Mouse (Mus musculus) adrenal gland, postnatal 0 days (tissue): Measurements from ENCODE around the gene Zfp980. TPM values are rescaled to one million over a fixed set of nuclear protein-coding genes. Genes with fewer than 3 reads are reported as not detected.

ENCODE experiments used
- polyA plus RNA-seq: library from polyadenylated mRNA; unstranded; fragments of >200 nt; fragmentation: Nextera tagmentation; extraction: Ambion mirVana; gene quantifications from 2 replicates; pipeline ENCODE4 v1.2.1, GENCODE M21; 2015

Zfp980 gene
- 0.11 TPM in 1 of 2 replicates, not detected in the other for polyA plus RNA-seq

GRCm38 (mm10) chr4:145670385-145670784, at the start of gene Zfp980:
TSS of gene Zfp980 (plus strand) at chr4:145670685.

Other genes starting within 250 kb of the Zfp980 start
- 0.06 TPM in 1 of 2 replicates, not detected in the other for gene Zfp990, start 159.9 kb upstream of the Zfp980 start, polyA plus RNA-seq
- 4.1 and 4.7 TPM in 2 replicates for gene Gm13212, start 85.5 kb upstream of the Zfp980 start, polyA plus RNA-seq
- gene Zfp986, start 198.1 kb downstream of the Zfp980 start, polyA plus RNA-seq: not detected in 2 replicates